Mouse (Mus musculus): ENCODE measurements around the gene Rcsd1.

Gene Rcsd1

DNA sequence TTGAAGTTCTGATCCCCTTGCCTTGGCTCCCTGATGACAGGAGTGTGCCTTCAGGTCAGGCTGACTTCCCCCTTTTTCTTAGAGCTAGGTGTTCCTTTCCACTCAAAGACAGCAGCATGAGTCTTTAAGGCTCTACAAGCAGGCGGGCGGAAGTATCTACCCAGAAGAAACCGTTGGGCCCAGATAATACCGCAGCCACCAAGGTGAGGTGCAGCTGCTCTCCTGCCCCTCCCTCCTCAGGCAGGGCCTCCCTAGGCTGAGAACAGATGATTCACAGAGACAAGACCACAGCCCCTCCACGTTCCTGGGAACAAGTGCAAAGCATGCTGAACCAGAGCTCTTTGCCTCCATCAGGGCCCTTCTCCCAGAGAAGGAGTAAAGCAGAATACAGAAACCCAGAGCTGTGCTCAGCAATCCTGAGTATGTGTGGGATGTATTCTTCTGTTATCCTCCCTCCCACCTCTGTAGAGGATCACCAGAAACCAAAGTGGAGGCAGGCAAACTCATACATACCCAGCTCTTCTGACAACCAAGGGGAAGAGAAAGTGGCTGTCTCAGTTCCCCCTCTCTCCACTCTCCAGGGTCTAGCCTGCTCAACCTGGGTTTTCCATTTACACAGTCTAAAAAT, at the start of gene Rcsd1:
Gene Rcsd1 (minus strand): TSS at position 129 of the 628 bp plus-strand sequence.
- DNase-seq (ENCODE audit: low spot score in 2 of 2): no peak

DNA sequence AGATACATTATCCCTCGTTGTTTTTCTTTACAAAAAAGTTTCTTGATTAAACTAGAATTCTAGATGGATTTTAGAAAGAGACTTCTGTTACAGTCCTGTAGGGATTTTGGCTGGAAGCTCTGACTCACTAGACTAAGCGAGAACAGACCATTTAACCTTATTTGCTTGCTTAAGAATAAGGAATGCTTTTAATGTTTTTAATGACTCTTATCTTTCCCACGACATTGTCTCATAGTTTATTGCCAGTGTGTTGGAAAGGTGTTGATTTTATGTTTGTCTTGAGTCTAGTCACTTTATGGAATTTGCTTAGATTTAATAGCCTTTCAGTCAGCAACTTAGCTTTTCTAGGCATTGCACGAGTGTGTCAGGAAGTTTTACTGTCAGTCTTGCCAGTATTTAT, 45.6 kb upstream of the Rcsd1 start:
- no peak for DNase-seq (ENCODE audit: low spot score in 2 of 2)

GRCm38 (mm10) chr1:165754205-165754604, 44.6 kb upstream of the Rcsd1 start:
- no peak for DNase-seq (ENCODE audit: low spot score in 2 of 2)

DNA sequence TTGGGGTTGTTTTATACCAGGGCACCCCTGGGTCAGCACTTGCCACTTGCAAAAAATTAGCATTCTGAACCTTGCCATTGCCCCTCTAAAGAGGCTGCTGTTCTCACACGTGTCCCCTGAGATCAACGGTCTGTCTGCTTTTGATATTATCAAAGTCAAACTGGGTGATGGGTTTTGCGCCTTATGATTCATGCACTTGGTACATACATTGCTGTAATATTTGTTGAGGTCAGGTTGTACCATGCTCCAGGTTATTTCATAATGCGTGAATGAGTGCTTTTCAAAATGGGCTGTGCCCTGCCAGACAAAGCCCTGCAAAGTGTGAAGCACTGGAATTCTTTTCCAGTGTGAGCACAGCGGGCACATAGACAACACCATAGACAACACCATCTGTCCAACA, 42.3 kb upstream of the Rcsd1 start:
- no peak for DNase-seq (ENCODE audit: low spot score in 2 of 2)

- no peak for DNase-seq (ENCODE audit: low spot score in 2 of 2)
These were observed 41.6 kb upstream of the Rcsd1 start for GRCm38 (mm10) chr1:165751142-165751541.

DNA sequence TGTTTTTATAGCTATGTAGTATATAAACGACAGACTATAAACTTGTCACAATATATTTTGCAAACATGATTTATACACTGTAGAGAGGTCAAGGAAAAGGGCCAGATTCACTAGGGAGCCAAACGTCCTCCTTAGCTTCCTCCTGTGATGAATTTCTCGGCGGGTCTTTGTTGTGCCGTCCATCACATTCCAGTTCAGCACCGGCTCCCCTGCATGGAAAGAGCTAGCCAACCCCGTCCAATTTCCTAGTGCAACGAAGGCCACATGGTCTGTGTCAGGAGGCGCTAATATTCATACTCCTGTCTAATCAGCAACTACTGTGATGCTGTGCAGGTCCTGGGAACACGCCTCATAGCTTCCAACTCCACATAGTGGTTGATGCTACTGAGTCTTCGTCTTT, 38.5 kb upstream of the Rcsd1 start:
- no peak for DNase-seq (ENCODE audit: low spot score in 2 of 2)

- no peak for DNase-seq (ENCODE audit: low spot score in 2 of 2)
These were observed 32.4 kb upstream of the Rcsd1 start for GRCm38 (mm10) chr1:165741989-165742388.

DNA sequence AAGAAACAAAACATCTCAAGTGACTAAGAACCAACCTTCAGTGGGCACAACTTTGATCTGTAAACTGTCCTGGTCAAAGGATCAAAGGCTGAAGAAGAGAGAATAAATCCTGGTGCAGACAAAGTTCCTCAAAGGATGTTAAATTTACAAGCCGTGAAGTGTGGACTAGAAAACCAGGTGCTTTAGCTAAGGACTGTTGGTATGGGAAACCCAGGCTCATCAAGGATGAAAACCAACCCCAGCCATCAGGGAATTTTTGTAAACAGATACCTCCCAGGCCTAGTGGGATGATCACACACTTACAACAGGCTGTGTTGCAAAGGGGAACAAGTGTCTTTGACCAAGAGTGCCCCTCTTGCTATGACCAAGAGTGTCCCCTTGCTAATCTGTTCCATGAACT, 29.4 kb upstream of the Rcsd1 start:
- no peak for DNase-seq (ENCODE audit: low spot score in 2 of 2)

DNA sequence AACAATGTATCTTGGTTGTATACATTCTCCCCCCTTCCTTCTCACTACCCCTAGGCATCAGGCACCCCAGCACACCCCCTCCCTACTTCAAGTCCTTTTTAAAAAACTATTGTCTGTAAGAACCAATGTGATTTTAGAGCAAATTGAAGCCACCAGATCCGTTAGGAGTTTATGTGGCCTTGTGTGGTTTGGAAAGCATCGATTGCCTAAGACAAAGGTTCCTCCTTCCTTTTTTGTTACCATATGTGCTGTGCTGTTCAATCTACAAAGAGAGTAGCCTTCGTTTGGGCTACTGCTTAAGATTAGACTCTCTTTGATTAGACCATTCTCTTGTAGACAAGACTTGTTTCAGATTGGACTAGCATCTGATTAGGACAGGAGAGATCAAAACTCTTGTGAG, 28.3 kb upstream of the Rcsd1 start:
- DNase-seq (ENCODE audit: low spot score in 2 of 2): no peak

GRCm38 (mm10) chr1:165737451-165737850, 27.9 kb upstream of the Rcsd1 start:
- DNase-seq (ENCODE audit: low spot score in 2 of 2): no peak

GRCm38 (mm10) chr1:165735826-165736818, 26.6 kb upstream of the Rcsd1 start:
- peak; percentile 80 to 83 for DNase-seq (ENCODE audit: low spot score in 2 of 2)

GRCm38 (mm10) chr1:165734840-165735239, 25.3 kb upstream of the Rcsd1 start:
- no peak for DNase-seq (ENCODE audit: low spot score in 2 of 2)

DNA sequence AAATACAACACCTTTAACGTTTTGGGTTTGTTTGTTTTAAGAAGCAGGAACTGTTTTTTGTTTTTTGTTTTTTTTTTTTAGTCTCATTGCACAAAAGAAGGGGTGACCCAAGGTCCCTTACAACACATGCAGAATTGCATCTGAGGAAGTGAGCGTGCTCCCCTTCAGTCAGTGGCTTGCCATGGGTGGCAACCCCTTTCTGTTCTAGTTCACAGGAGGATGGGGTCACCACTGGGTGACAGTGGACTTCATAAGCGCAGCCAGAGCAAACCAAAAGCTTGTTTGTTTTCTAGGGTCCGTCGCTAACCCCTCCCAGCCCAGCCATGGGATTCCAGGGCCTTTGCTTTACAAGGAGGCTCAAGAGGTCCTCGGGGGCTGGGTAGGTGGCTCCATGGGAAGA, 22.0 kb upstream of the Rcsd1 start:
- no peak for DNase-seq (ENCODE audit: low spot score in 2 of 2)

GRCm38 (mm10) chr1:165730129-165730528, 20.6 kb upstream of the Rcsd1 start:
- DNase-seq (ENCODE audit: low spot score in 2 of 2): no peak

- no peak for DNase-seq (ENCODE audit: low spot score in 2 of 2)
These were observed 18.6 kb upstream of the Rcsd1 start for GRCm38 (mm10) chr1:165728057-165728639.

DNA sequence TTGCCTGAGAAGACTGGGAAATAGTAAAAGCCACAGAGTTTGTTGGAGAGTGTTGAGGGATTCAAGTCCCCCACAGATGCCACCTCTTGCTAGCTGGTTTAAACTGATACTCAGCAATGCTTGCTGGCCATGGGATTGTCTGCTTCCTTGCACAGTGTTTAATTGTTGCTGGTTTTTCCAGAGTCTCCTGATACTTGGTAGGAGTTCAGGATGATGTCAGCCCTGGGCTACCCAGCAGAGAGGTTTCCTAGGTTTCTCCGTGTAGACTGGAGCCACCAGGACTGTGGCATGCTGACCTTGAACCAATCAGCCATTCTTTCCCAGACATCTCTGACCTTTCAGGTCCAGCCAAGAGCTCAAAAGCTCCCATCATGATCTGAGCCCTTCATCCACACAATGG, 17.4 kb upstream of the Rcsd1 start:
- DNase-seq (ENCODE audit: low spot score in 2 of 2): no peak

DNA sequence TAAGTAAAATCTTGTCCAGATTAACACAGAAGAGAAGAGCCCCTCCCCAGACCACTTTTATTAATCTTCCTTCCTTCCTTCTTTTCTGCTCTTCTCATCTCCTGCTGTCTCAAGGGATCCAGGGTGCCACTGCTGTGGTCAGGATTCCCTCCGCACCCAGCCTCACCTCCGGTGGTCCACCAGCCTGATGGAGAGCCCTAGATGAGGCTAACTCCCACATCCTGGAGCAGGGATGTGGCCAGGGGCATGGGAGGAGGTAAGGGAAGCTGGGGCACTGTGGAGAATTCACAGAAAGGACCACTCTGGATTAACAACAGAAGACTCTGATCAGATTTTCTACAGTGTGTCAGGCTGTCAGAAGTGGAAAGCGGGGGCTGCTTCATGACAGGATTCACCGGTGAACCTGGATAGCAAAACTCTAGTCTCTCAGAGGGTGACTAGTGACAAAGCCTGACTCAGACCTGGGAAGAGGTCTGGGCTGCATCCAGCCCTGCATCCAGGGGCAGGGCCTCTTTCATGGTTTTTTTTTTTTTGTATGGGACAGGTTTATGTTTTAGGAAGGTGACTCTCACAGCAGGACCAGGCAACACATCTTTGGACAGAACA, 15.6 kb upstream of the Rcsd1 start:
- DNase-seq (ENCODE audit: low spot score in 2 of 2): no peak

DNA sequence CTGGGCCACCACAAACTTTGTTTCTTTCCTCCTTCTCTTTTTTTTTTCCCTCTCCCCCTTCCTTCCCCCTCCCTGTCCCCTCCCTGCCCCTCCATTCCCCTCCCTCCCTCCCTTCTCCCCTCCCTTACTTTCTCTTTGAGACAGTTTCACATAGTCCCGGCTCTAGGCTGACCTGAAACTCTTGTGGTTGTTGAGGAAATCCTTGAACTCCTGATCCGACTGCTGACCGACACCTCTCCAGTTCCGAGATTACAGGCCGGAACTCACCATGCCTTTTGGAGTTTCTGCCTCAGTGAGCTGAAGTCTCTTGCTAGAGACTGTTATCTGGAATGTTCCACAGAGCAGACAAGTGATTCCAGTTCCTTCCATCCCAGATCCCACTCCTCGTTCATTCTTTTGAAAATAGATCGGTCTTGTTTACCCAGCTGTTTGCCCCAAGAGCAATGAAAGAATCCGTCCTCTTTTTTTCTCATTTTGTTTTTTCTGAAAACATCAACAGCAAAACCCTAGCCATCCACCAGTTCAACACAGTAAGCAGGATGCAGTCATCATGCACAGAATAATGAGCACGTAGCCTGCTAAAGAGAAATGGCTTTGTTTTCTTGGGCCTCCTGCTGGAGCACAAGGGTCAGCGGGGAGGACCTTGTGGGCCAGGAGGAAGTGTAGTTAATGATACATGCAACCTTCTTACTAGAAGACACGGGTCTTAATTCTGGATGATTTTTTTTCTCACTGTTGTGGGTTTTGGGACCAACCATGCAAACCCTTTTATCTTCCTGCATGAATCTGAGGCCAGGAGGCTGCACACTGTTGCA, 14.9 kb upstream of the Rcsd1 start:
- no peak for DNase-seq (ENCODE audit: low spot score in 2 of 2)

DNA sequence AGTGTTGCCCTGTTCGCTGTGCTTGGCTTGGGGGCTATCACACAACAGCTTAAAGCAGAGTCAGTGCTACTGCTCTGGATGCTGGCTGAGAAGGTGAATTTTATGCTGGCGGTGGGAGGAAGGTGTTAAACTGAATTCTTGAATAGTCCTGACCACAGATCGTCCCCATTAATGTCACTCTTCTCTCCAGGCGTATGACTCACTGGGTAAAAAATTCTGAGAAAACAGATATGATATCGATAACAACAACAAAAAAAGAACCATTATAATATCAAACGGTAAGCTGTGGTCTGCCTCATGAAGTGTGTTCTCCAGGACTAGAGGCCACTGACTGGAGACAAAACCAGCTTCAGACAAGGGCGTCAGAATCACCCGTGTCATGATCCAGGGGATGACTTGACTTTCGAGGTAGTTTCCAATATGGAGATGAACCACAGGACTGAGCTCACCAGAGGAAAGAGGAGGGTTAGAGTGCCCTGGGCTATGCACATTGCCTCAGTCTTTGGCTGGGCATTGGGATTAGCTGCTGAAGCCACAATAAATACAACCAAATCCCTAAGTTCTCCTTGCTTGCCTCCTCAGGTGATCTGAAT, 13.1 kb upstream of the Rcsd1 start:
- no peak for DNase-seq (ENCODE audit: low spot score in 2 of 2)

DNA sequence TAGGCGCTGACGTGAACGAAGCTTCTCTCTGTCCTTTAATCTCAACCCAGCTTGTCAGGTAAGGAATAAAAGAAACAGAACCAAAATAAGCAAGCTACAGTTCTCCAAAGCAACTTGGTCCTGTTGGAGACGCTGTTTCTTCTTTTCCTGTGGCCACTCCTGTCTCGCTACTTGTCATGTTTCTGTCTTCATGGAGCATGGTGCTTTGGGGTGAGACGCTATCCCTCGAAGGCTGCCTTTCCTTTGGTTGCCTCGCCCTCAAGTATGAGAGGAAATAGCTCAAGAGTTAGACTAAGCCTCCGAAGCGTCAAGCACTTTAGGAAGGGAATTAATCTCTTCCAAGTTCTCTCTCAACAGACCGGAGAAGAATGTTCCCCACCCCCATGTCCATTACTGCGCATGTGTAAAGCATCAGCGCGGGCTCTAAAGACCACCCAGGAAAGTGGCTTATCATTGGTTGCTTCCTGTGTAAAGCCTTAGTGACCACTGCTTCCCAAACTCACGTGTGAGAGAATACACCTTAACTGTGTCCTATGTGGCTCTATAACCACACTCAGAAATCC, 9.1 kb upstream of the Rcsd1 start:
- no peak for DNase-seq (ENCODE audit: low spot score in 2 of 2)
